Mouse (Mus musculus): ENCODE data around the gene Psmb3.

Gene Psmb3

GRCm38 (mm10) chr11:97668160-97668559, 35.0 kb upstream of the Psmb3 start:
- no peak for DNase-seq (ENCODE audit: low spot score in 2 of 2)

GRCm38 (mm10) chr11:97669268-97669667, 33.9 kb upstream of the Psmb3 start:
- DNase-seq (ENCODE audit: low spot score in 2 of 2): no peak

- DNase-seq (ENCODE audit: low spot score in 2 of 2): no peak
Measured at GRCm38 (mm10) chr11:97669829-97670228, 33.4 kb upstream of the Psmb3 start.

DNA sequence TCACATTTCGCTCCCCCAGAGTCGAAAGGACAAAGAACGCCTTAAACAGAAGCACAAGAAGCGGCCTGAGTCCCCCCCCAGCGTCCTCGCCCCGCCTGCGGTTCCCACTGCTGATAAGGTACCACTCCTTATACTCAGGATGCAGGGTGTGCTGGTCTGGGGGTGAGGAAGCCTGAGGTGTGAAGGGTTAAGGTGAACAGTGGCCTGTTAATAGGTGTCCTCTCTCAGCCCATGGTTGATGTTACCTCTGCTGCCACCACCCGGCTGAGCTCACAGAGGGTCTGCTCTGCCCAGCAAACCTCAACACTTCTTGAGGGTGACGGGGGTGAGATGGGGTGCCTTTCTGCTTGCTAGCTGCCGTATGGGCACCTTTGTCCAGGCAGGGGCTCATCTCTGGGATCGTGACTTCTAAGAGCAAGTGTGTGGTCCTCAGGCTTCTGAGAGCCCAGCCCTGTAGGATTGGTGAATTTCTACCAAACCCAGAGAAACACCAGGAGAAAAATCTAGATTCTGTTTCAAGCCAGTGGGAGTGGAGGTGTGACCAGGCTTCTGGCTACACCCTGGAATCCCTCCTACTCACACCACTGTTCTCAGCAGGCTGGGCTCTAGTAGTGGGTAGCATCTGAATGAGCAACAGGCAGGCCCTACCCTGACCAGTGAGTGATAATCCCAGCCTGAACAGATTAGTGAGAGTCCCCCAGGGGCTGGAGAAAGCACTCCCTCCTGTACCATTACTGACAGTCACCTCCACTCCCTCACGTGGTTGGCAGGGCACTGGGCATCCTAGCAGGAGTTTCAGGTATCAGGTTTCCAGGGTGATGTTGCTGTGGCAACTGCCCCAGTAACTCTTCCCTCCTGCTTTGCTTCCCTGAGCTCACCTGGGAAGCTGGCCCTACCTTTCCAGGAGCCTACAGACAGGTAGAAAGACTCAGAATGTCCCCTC, 32.7 kb upstream of the Psmb3 start:
- DNase-seq (ENCODE audit: low spot score in 2 of 2): no peak

DNA sequence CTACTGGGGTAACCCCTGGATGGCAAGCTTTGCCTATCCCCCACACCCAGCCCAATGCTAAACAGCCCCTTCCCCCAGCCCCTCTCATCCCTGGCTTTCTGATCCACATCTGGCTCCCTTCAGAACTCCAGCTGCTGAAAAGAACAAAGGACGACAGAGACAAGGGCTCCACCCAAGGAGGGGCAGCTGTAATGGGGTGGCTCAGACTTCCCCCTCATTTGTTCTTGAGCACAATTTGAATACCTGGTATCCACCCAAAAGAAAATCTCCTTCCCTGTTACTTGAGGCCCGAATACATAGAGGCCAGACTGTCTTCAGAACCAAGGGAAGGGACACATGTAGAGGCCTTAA, 32.0 kb upstream of the Psmb3 start:
- no peak for DNase-seq (ENCODE audit: low spot score in 2 of 2)

DNA sequence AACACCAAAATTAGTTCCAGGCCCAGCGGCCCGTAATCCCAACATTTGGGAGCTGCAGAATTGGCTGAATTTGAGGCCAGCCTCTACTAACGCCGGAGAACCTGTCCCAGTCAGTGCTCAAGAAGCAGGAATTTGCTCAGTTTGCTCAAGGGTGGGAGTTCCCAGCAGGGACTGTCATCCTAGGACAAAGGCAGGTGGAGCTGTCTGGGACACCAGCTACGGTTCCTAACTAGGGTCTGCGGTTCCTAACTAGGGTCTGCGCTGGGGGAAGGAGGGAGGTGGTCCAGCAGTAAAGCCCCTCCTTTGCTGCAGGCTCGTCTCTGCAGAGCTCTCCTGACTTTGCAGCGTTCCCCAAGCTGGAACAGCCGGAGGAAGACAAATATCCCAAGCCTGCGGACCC, 30.1 kb upstream of the Psmb3 start:
- DNase-seq (ENCODE audit: low spot score in 2 of 2): no peak

GRCm38 (mm10) chr11:97676050-97676754, 27.0 kb upstream of the Psmb3 start:
- no peak for DNase-seq (ENCODE audit: low spot score in 2 of 2)

DNA sequence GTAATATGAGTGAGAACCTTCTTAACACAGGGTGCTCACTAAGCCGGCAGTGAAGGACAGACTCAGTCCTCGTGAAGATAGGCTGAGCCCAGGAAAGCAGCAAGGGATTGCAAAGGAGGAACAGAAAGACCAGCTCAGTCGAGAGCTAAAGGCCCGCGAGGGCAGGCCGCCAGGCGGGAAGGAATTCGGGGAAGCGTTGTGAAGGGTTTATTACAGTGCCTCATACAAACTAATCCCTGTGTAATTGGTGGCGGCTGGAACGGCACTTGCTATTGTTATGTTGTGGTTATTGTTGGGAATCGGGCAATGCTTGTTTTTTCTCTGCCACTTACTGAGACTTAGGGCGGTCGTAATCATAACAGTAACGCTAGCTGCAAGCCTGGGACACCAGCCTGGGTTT, 25.8 kb upstream of the Psmb3 start:
- no peak for DNase-seq (ENCODE audit: low spot score in 2 of 2)

GRCm38 (mm10) chr11:97677842-97678241, 25.4 kb upstream of the Psmb3 start:
- no peak for DNase-seq (ENCODE audit: low spot score in 2 of 2)

- DNase-seq (ENCODE audit: low spot score in 2 of 2): no peak
Measured at GRCm38 (mm10) chr11:97678301-97678700, 24.9 kb upstream of the Psmb3 start.

GRCm38 (mm10) chr11:97680430-97680829, 22.8 kb upstream of the Psmb3 start:
- no peak for DNase-seq (ENCODE audit: low spot score in 2 of 2)

- no peak for DNase-seq (ENCODE audit: low spot score in 2 of 2)
Measured at GRCm38 (mm10) chr11:97682504-97683055, 20.6 kb upstream of the Psmb3 start.

DNA sequence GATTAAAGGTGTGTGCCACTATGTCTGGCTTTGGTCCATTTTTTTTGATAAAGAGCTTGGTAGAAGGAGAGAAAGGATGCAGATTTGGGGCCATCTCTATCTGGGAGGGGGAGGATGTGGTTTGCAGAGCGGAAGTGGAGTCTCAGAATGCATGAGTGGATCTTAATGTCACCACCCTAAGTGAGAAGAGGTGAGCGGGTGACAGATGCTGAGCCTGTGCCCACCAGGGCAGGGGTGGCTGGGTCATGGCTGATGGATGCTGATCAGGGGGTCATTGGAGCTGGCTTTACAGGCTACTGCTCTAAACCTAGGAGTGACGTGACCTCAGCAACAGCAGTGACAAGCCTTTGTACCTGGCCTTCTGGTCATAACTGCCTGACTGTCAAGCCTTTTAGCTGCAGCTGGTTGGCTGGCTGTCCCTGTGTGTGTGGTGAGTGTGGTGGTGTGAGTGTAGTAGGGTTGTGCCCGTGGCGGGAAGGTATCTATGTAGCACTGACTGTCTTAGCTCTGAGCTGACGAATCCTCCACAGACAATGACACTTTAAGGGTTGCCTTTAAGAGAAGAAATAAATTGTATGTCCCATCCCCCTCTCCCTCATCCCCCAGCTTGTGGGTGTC, 19.0 kb upstream of the Psmb3 start:
- DNase-seq (ENCODE audit: low spot score in 2 of 2): peak in 1 of 2 experiments; percentile 67

DNA sequence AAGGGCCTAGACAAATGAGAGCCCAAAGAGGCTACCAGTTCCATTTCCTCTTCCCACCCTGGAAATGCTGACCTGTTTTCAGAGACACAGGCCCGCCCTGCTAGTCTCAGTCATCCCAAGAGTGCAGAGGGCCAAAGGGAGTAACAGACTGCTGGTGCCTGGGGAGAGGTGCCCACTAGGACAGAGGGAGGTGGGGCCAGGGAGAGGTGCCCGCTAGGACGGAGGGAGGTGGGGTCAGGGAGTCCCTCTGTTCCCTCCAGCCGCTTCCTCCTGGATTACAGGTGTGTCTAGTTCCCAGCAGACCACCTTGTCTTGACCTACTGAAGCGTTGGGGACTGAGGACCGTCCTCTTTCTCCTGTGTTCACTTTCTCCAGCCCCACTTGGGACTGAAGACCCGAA, 18.4 kb upstream of the Psmb3 start:
- DNase-seq (ENCODE audit: low spot score in 2 of 2): no peak

- peak; percentile 63 to 85 for DNase-seq (ENCODE audit: low spot score in 2 of 2)
Measured at GRCm38 (mm10) chr11:97685613-97686321, 17.4 kb upstream of the Psmb3 start, which contains the start of gene Cisd3. TSS of gene Cisd3 (plus strand) at chr11:97685826.

- no peak for DNase-seq (ENCODE audit: low spot score in 2 of 2)
Measured at GRCm38 (mm10) chr11:97686322-97686908, 16.8 kb upstream of the Psmb3 start.

- DNase-seq (ENCODE audit: low spot score in 2 of 2): no peak
Measured at GRCm38 (mm10) chr11:97687061-97687460, 16.1 kb upstream of the Psmb3 start.

GRCm38 (mm10) chr11:97689861-97690260, 13.3 kb upstream of the Psmb3 start:
- peak; percentile 65 to 79 for DNase-seq (ENCODE audit: low spot score in 2 of 2)

DNA sequence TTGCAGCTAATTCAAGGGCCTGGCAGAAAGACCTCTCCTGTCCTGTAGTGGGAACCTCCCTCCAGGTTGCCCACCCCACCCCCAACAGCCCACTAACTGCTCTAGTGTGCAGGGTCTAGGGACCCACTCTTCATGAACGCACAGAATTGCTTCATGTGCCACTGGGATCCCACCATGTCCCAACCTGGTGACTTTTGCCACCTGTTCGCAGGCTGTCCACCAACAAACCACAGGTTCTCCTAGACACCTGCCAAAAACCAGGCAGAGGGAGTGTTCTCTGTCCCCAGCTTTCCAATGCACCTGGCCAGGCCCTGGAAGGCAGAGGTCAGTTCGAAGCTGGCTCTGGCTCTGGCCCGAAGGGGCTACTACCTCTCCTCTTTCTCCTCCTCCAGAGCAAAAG, 8.8 kb upstream of the Psmb3 start:
- no peak for DNase-seq (ENCODE audit: low spot score in 2 of 2)

GRCm38 (mm10) chr11:97694921-97695711, 8.1 kb upstream of the Psmb3 start:
- no peak for DNase-seq (ENCODE audit: low spot score in 2 of 2)
